Mouse (Mus musculus) liver, adult 2 months (tissue): ENCODE results near the gene Aox2. TPM values are rescaled to one million over a fixed set of nuclear protein-coding genes. Genes with fewer than 3 reads are reported as not detected.

Experiments used
- DNase-seq: peaks from one replicate; pipeline ENCODE4 v3.0.0-alpha.2; 2011; ENCODE audit warnings: low read depth, low spot score; ENCODE audit errors: extremely low read depth
- H3K27ac ChIP-seq: fragments of 200-500 bp; replicated peaks from 2 replicates; pipeline ENCODE4 v1.5.1; 2012; ENCODE audit warnings: low read depth, mild to moderate bottlenecking, control low read depth, inconsistent platforms, low read length; ENCODE audit not compliant: insufficient read depth
- H3K27me3 ChIP-seq: fragments of 200-500 bp; 2 replicates; pipeline ENCODE4 v1.6.1; 2012; ENCODE audit warnings: mild to moderate bottlenecking, moderate library complexity, low read length, inconsistent platforms; ENCODE audit not compliant: control insufficient read depth, insufficient read depth
- H3K36me3 ChIP-seq: fragments of 200-500 bp; 2 replicates; pipeline ENCODE4 v1.6.1; 2012; ENCODE audit warnings: low read length, inconsistent platforms; ENCODE audit not compliant: control insufficient read depth, insufficient read depth
- H3K4me1 ChIP-seq: fragments of 200-500 bp; 2 replicates; pipeline ENCODE4 v1.6.1; 2011; ENCODE audit warnings: low read length; ENCODE audit not compliant: control insufficient read depth, insufficient read depth
- H3K4me3 ChIP-seq: fragments of 200-500 bp; 2 replicates; pipeline ENCODE4 v1.5.1; 2011; ENCODE audit warnings: low read depth, mild to moderate bottlenecking, control low read depth, low read length, moderate library complexity; ENCODE audit not compliant: insufficient read depth
- H3K79me2 ChIP-seq: fragments of 200-500 bp; 2 replicates; pipeline ENCODE4 v1.6.1; 2012; ENCODE audit warnings: inconsistent platforms, mild to moderate bottlenecking, low read length, moderate library complexity; ENCODE audit not compliant: control insufficient read depth, insufficient read depth
- H3K9ac ChIP-seq: fragments of 200-500 bp; 2 replicates; pipeline ENCODE4 v1.6.1; 2012; ENCODE audit warnings: low read depth, mild to moderate bottlenecking, control low read depth, inconsistent platforms, low read length
- CTCF ChIP-seq: fragments of 200-500 bp; IDR thresholded peaks from 2 replicates; pipeline ENCODE4 v1.5.1; 2011; ENCODE audit warnings: low read depth, low read length, control low read depth
- POLR2A ChIP-seq: fragments of 200-500 bp; IDR thresholded peaks from 2 replicates; pipeline ENCODE4 v1.6.1; 2011; ENCODE audit warnings: low read length, control low read depth; ENCODE audit not compliant: insufficient read depth; ENCODE audit errors: extremely low read depth
- WGBS: fragments of 180-500 bp; shearing (Covaris S2); methylation state at CpG from one replicate; pipeline ENCODE4 v1.1.7; 2018; 5-methylcytosine and 5-hydroxymethylcytosine counted together
- polyA plus RNA-seq: library from polyadenylated mRNA; depleted of rRNA; stranded (reverse); fragments of >200 nt; gene quantifications from 2 replicates; pipeline ENCODE4 v1.2.3, GENCODE M21; 2012
- total RNA-seq: library from RNA; depleted of rRNA; stranded (reverse); fragments of >200 nt; gene quantifications from 2 replicates; pipeline ENCODE4 v1.2.3, GENCODE M21; 2014

Gene Aox2
- total and polyA plus RNA-seq, 2 experiments, result under 0.01 TPM; not detected in 1

DNA sequence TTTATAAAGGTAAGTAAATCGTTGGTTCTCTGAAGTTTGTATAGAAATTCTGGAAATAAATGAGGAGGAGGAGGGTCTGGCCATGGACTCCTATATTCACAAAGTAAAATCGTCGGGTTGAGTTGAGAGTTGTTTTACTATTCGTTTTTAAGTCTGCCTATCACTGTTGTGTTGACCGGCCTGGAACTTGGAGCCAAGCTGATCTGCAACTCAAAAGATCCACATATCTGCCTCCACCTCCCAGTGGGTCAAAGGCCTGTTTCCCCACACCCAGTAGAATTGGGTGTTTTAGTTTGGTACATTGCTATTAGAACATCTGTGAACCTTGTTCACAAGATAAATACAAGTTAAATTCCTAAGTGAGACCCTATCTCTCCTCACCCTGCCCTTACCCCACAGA lies 125.6 kb downstream of the Aox2 start:
- no peak for TF ChIP-seq POLR2A
- TF ChIP-seq CTCF, result no peak
- Histone ChIP-seq H3K9ac (no peak overlapping the region), H3K27ac (no peak overlapping the region), H3K36me3 (peaks cover 61% of the 10 kb centered on the region), H3K27me3 (no peaks in the 10 kb centered on the region), H3K79me2 (peaks cover 3% of the 10 kb centered on the region; the same call in 1 of the 2 replicates), H3K4me1 (peaks cover 3% of the 10 kb centered on the region), H3K4me3 (no peak overlapping the region)
- 57% methylated on average over 5 of the region's 5 CpGs for WGBS
- peak; percentile 69 for DNase-seq

DNA sequence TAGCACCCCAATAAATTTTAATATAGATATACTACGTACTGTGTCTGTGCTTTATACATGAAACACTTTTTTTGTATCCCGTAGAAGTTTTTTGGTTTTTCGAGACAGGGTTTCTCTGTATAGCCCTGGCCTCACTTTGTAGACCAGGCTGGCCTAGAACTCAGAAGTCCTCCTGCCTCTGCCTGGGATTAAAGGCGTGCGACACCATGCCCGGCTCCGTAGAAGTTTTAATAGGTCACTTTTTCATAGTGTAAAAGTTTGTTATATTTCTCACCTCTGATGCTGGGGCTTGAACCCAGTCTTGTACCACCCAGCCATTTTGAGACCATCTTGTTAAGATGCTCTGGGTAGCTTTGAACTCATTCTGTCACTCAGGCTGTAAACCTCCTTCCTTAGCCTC lies 129.2 kb downstream of the Aox2 start:
- Histone ChIP-seq H3K27ac (no peak overlapping the region), H3K4me3 (no peak overlapping the region), H3K4me1 (no peaks in the 10 kb centered on the region), H3K79me2 (peaks cover 3% of the 10 kb centered on the region; the same call in 1 of the 2 replicates), H3K36me3 (peaks cover 52% of the 10 kb centered on the region), H3K27me3 (no peaks in the 10 kb centered on the region), H3K9ac (no peak overlapping the region)
- 98% methylated on average over 7 of the region's 7 CpGs for WGBS
- TF ChIP-seq POLR2A (no peak), CTCF (no peak)
- no peak for DNase-seq

DNA sequence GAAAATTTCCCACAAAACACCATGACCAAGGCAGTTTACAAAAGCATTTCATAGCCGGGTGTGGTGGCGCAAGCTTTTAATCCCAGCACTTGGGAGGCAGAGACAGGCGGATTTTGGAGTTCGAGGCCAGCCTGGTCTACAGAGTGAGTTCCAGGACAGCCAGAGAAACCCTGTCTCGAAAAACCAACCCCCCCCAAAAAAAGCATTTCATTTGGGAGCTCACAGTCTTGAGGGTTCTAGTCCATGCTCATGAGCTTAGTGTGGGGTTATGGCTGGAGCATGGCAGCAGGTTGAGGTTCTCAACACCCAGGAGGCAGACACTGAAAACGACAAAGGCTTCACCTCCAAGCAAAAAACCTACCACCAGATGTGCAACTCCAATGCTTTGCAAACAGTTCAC lies 130.0 kb downstream of the Aox2 start:
- no peak overlapping the region for H3K9ac ChIP-seq
- no peak for TF ChIP-seq POLR2A
- no peak for TF ChIP-seq CTCF
- H3K79me2 ChIP-seq, result no peaks in the 10 kb centered on the region
- no peaks in the 10 kb centered on the region for H3K27me3 ChIP-seq
- H3K27ac ChIP-seq, result no peak overlapping the region
- WGBS, result 85% methylated on average over 6 of the region's 6 CpGs
- no peak overlapping the region for H3K4me3 ChIP-seq
- no peaks in the 10 kb centered on the region for H3K4me1 ChIP-seq
- DNase-seq, result no peak
- peaks cover 52% of the 10 kb centered on the region for H3K36me3 ChIP-seq

DNA sequence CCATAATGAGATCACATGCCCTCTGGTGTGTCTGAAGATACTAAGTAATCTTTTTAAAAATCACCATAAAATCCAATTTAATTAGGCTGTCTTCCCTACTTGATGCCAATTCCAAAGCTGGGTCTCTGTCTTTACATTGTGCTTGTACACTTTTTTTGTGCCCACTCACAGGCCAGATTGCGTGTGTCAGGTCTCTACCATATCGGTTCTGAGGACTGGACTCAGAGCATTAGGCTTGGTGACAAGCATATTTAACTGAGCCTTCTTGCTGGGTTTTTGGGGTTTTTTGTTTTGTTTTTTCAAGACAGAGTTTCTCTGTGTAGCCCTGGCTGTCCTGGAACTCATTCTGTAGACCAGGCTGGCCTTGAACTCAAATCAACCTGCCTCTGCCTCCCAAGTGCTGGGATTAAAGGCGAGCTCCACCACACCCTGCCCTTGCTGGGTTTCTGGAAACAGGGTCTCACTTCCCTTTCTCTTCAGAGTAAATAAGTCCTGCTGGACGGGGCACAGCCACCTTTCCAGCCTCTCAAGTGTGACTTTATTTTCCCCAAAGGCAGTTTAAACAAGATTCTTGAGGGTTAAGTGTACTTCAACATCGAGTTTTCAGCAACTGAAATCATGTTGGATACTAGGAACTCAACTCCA lies 131.5 kb downstream of the Aox2 start:
- Histone ChIP-seq H3K4me1 (no peaks in the 10 kb centered on the region), H3K79me2 (no peaks in the 10 kb centered on the region), H3K9ac (no peak overlapping the region), H3K36me3 (peaks cover 55% of the 10 kb centered on the region), H3K4me3 (no peak overlapping the region), H3K27me3 (no peaks in the 10 kb centered on the region), H3K27ac (no peak overlapping the region)
- 85% methylated on average over 5 of the region's 5 CpGs for WGBS
- TF ChIP-seq CTCF (no peak), POLR2A (no peak)
- DNase-seq, result no peak

DNA sequence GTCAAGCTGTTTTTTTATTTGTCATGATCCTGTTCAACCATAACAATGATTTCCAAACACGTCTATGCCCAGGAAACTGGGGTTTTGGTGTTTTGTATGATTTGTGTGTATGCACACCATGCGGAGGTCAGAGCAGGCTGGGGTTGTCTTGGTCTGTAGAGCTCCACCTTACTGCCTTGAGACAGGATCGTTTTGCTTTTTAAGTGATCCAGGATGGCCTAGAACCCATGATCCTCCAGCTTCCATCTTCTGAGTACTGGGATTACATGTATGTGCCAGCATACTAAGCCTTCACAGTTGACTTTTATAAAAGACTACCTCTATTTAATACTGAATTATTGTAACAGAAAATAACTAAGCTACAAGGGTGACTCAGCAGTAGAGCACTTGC lies 132.1 kb downstream of the Aox2 start:
- Histone ChIP-seq H3K36me3 (peaks cover 59% of the 10 kb centered on the region), H3K79me2 (no peaks in the 10 kb centered on the region), H3K4me3 (no peak overlapping the region), H3K4me1 (no peaks in the 10 kb centered on the region), H3K27me3 (no peaks in the 10 kb centered on the region), H3K9ac (no peak overlapping the region), H3K27ac (no peak overlapping the region)
- DNase-seq, result no peak
- WGBS, result 78% methylated on average over 3 of the region's 3 CpGs
- TF ChIP-seq CTCF (no peak), POLR2A (no peak)

DNA sequence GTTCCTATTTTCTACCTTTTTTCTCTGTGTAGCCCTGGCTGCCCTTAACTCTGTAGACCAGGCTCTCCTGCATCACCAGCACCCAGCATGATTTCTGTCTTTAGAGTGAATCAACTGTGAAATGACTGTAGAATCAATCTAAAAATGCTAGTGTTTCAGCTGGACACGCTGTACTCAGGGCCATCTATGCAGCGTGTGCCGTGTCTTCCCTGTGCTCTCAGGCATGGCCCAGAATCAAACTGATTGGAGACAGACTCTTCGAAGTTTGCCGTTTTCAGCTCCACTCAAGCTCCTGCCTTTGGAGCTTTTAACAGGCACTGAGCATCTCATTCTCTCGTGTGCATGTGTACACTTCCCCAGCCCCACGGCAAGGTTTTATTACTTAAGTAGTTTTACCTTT lies 132.7 kb downstream of the Aox2 start:
- no peaks in the 10 kb centered on the region for H3K27me3 ChIP-seq
- no peaks in the 10 kb centered on the region for H3K79me2 ChIP-seq
- H3K27ac ChIP-seq, result no peak overlapping the region
- WGBS, result 91% methylated on average over 7 of the region's 7 CpGs
- H3K4me1 ChIP-seq, result no peaks in the 10 kb centered on the region; the same call in 1 of the 2 replicates
- no peak for DNase-seq
- no peak for TF ChIP-seq CTCF
- no peak for TF ChIP-seq POLR2A
- no peak overlapping the region for H3K4me3 ChIP-seq
- no peak overlapping the region for H3K9ac ChIP-seq
- H3K36me3 ChIP-seq, result peaks cover 60% of the 10 kb centered on the region
